Mouse (Mus musculus) CH12.LX (cell line): Measurements from ENCODE around the gene Spopl. TPM values are rescaled to one million over a fixed set of nuclear protein-coding genes. Genes with fewer than 3 reads are reported as not detected.
"Not testable (repeated sequence)": the region's sequence is repeated elsewhere in the genome, so short reads cannot be mapped to it uniquely, and the experiment has no call there.

Experiments used
- DNase-seq: peaks from one replicate; pipeline ENCODE4 v3.0.0-alpha.2; 2013; ENCODE audit errors: extremely low read depth
- H3K27ac ChIP-seq: 2 replicates; pipeline ENCODE4 v1.5.1; 2012; ENCODE audit warnings: low read depth, mild to moderate bottlenecking, control low read depth, moderate library complexity; ENCODE audit not compliant: insufficient read depth
- H3K27me3 ChIP-seq: replicated peaks from 2 replicates; pipeline ENCODE3; 2012; ENCODE audit warnings: inconsistent platforms
- H3K36me3 ChIP-seq, 2 experiments: replicated peaks in 1 of 2; 2 replicates each; pipeline versions ENCODE3 to v1.6.1; 2012; ENCODE audit warnings: inconsistent platforms in 1 of 2, low read length in 1 of 2, mild to moderate bottlenecking in 1 of 2, mixed read lengths in 1 of 2, moderate library complexity in 1 of 2; ENCODE audit not compliant: control insufficient read depth in 1 of 2, insufficient read depth in 1 of 2
- H3K4me1 ChIP-seq, 2 experiments: 2 replicates each; pipeline ENCODE4 v1.6.1; 2012; ENCODE audit warnings: inconsistent platforms in 1 of 2, moderate library complexity in 1 of 2; ENCODE audit not compliant: insufficient read depth in 2 of 2, control insufficient read depth in 1 of 2
- H3K4me2 ChIP-seq: 2 replicates; pipeline ENCODE4 v1.6.1; 2012; ENCODE audit warnings: low read depth, mild to moderate bottlenecking, control low read depth; ENCODE audit not compliant: poor library complexity, insufficient read depth, severe bottlenecking
- H3K4me3 ChIP-seq, 3 experiments: fragments of 150-350 bp in 1 of 3; sonication (generic) in 1 of 3; replicated peaks in 1 of 3; 2 replicates each; pipeline versions ENCODE3 to v1.5.1; 2011 to 2012; ENCODE audit warnings: low read depth in 2 of 3, low read length in 2 of 3, mild to moderate bottlenecking in 2 of 3, moderate library complexity in 2 of 3, control low read depth in 1 of 3, improper control_type of control experiment in 1 of 3, inconsistent platforms in 1 of 3, mixed read lengths in 1 of 3; ENCODE audit not compliant: poor library complexity in 1 of 3
- H3K79me2 ChIP-seq: replicated peaks from 2 replicates; pipeline ENCODE4 v1.6.1; 2012; ENCODE audit warnings: mild to moderate bottlenecking, moderate library complexity; ENCODE audit not compliant: control insufficient read depth, poor library complexity, insufficient read depth, severe bottlenecking; ENCODE audit errors: extremely low read depth
- H3K9ac ChIP-seq: 2 replicates; pipeline ENCODE4 v1.6.1; 2012; ENCODE audit warnings: low read depth, mild to moderate bottlenecking, control low read depth, moderate library complexity; ENCODE audit not compliant: insufficient read depth
- H3K9me3 ChIP-seq: replicated peaks from 2 replicates; pipeline ENCODE3; 2012; ENCODE audit warnings: low read length, inconsistent platforms, mixed read lengths
- E2F4 ChIP-seq: IDR thresholded peaks from 2 replicates; pipeline ENCODE4 v1.6.1; 2011; ENCODE audit warnings: low read depth, low read length, improper control_type of control experiment; ENCODE audit not compliant: insufficient replicate concordance
- EP300 ChIP-seq: IDR thresholded peaks from 2 replicates; pipeline ENCODE4 v1.6.1; 2011; ENCODE audit warnings: low read length, improper control_type of control experiment
- ETS1 ChIP-seq: conservative IDR thresholded peaks from 2 replicates; pipeline ENCODE4 v1.6.1; 2012; ENCODE audit warnings: low read depth, mild to moderate bottlenecking, inconsistent platforms, low read length, improper control_type of control experiment, moderate library complexity
- IRF4 ChIP-seq: IDR thresholded peaks from 2 replicates; pipeline ENCODE4 v1.6.1; 2014; ENCODE audit warnings: low read depth, mild to moderate bottlenecking, inconsistent platforms, low read length, improper control_type of control experiment
- JUN ChIP-seq: IDR thresholded peaks from 2 replicates; pipeline ENCODE4 v1.6.1; 2011; ENCODE audit warnings: low read depth, mild to moderate bottlenecking, low read length, improper control_type of control experiment, moderate library complexity; ENCODE audit not compliant: insufficient read depth
- JUND ChIP-seq: conservative IDR thresholded peaks from 2 replicates; pipeline ENCODE4 v1.6.1; 2011; ENCODE audit warnings: low read depth, low read length, improper control_type of control experiment
- KAT2A ChIP-seq: IDR thresholded peaks from 2 replicates; pipeline ENCODE4 v1.6.1; 2012; ENCODE audit warnings: low read length, improper control_type of control experiment, inconsistent platforms; ENCODE audit not compliant: insufficient replicate concordance
- MEF2A ChIP-seq: IDR thresholded peaks from 2 replicates; pipeline ENCODE4 v1.6.1; 2014; ENCODE audit warnings: low read depth, mild to moderate bottlenecking, inconsistent platforms, low read length, improper control_type of control experiment, borderline replicate concordance
- NRF1 ChIP-seq: IDR thresholded peaks from 2 replicates; pipeline ENCODE4 v1.6.1; 2014; ENCODE audit warnings: low read depth, mild to moderate bottlenecking, inconsistent platforms, low read length, improper control_type of control experiment, moderate library complexity
- PAX5 ChIP-seq: IDR thresholded peaks from 2 replicates; pipeline ENCODE4 v1.6.1; 2012; ENCODE audit warnings: low read length, inconsistent platforms, mixed read lengths
- RCOR1 ChIP-seq: conservative IDR thresholded peaks from 2 replicates; pipeline ENCODE4 v1.6.1; 2012; ENCODE audit warnings: low read depth, mild to moderate bottlenecking, inconsistent platforms, low read length, improper control_type of control experiment
- TBP ChIP-seq: conservative IDR thresholded peaks from 2 replicates; pipeline ENCODE4 v1.6.1; 2011; ENCODE audit warnings: low read depth, low read length, improper control_type of control experiment
- USF2 ChIP-seq: conservative IDR thresholded peaks from 2 replicates; pipeline ENCODE4 v1.6.1; 2011; ENCODE audit warnings: low read depth, low read length, improper control_type of control experiment
- dilution Hi-C: fragments of 300-500 bp; cut with MboI; formaldehyde crosslinking; loops from 2 replicates; pipeline ENCODE4 v1.14.3; 2020; ENCODE audit warnings: low sequenced_read_pairs; ENCODE audit not compliant: extremely low pct_unique_long_range_greater_than_20kb, extremely low pct_ligation_motif_present
- in situ Hi-C: fragments of 300-500 bp; cut with MboI; formaldehyde crosslinking; loops from 3 replicates; pipeline ENCODE4 v1.14.3; 2019; ENCODE audit warnings: low sequenced_read_pairs, low pct_ligation_motif_present, low pct_unique_long_range_greater_than_20kb, mixed read lengths
- polyA plus RNA-seq: library from polyadenylated mRNA; unstranded; fragments of >175 nt; gene quantifications from 2 replicates; pipeline ENCODE4 v1.2.1, GENCODE M21; 2012; ENCODE audit warnings: low read depth; ENCODE audit not compliant: insufficient read length
- total RNA-seq, 2 experiments: library from RNA; depleted of rRNA; stranded (reverse); fragments of 300-350 nt in 1 of 2; fragments of >200 nt in 1 of 2; gene quantifications; 2 replicates each; pipeline ENCODE4 v1.2.3; 2012 to 2014

Spopl gene
- total and polyA plus RNA-seq, 3 experiments, result 5.9 to 11.0 (median 9.4) TPM

- H3K27me3 ChIP-seq, result no peaks in the 10 kb centered on the region
- no peak overlapping the region for H3K9ac ChIP-seq
- dilution Hi-C loops (no loop called here), in situ Hi-C loops (no loop called here)
- H3K9me3 ChIP-seq, result no peaks in the 10 kb centered on the region
- peaks cover 0 to 27% of the 10 kb centered on the region in 2 experiments for H3K36me3 ChIP-seq
- no peak overlapping the region for H3K4me2 ChIP-seq
- H3K4me1 ChIP-seq, result peaks cover 0 to 14% of the 10 kb centered on the region in 2 experiments; a peak in 3 of 4 replicates
- no peak overlapping the region for H3K27ac ChIP-seq
- TF ChIP-seq USF2, result no peak
- TF ChIP-seq PAX5, result no peak
- H3K79me2 ChIP-seq, result no peaks in the 10 kb centered on the region; the same call in 1 of the 2 replicates
- DNase-seq, result no peak
- no peak overlapping the region for H3K4me3 ChIP-seq
These were observed 24.7 kb downstream of the Spopl start for GRCm38 (mm10) chr2:23547220-23547619.

GRCm38 (mm10) chr2:23539967-23540366 is 31.9 kb downstream of the Spopl start:
- Histone ChIP-seq H3K27ac (no peak overlapping the region), H3K27me3 (no peaks in the 10 kb centered on the region), H3K79me2 (no peaks in the 10 kb centered on the region), H3K9me3 (no peaks in the 10 kb centered on the region)
- TF ChIP-seq IRF4 (no peak), EP300 (no peak), JUN (no peak), MEF2A (no peak), E2F4 (no peak), NRF1 (no peak), TBP (no peak), KAT2A (no peak)
- TF ChIP-seq, all 38 proteins: peak for 0
- in situ Hi-C loops (no loop called here), dilution Hi-C loops (no loop called here)
- Histone ChIP-seq H3K4me1 (no peaks in the 10 kb centered on the region), H3K4me2 (no peak overlapping the region), H3K4me3 (no peak overlapping the region), H3K9ac (no peak overlapping the region), H3K36me3 (peaks cover 7 to 15% of the 10 kb centered on the region in 2 experiments)
- DNase-seq, result no peak

- H3K4me3 ChIP-seq, H3K27me3 ChIP-seq, H3K9ac ChIP-seq, H3K27ac ChIP-seq, dilution Hi-C loops, H3K79me2 ChIP-seq, in situ Hi-C loops, H3K9me3 ChIP-seq, H3K4me1 ChIP-seq: not testable (repeated sequence)
- DNase-seq, result peak; percentile 38
- Histone ChIP-seq H3K36me3 (peaks cover 7 to 39% of the 10 kb centered on the region in 2 experiments), H3K4me2 (0 out of 2 replicates have a peak overlapping the region, but pooled peaks have one; percentile 29)
- 0 out of 2 replicates have a peak, but pooled peaks have one; percentile 51 for TF ChIP-seq RCOR1
- TF ChIP-seq ETS1, result peak; percentile 27; the same call in 1 of the 2 replicates
- TF ChIP-seq JUN, result peak; percentile 62
- peak; percentile 86 for TF ChIP-seq IRF4
- peak; percentile 77 for TF ChIP-seq JUND
- peak; percentile 88 for TF ChIP-seq EP300
These were observed 44.2 kb downstream of the Spopl start for GRCm38 (mm10) chr2:23527717-23528116.
